Mouse (Mus musculus) lung, postnatal 0 days (tissue): Measurements from ENCODE around the gene Ostn. TPM values are rescaled to one million over a fixed set of nuclear protein-coding genes. Genes with fewer than 3 reads are reported as not detected.
A peak's percentile ranks its signal among the peaks of the same experiment; 100 is the strongest.

ENCODE experiments used
- ATAC-seq: fragments of 200-750 bp; cut with Nextera tagmentation; 2 replicates; pipeline ENCODE4 v1.8.0; 2017; ENCODE audit warnings: moderate library complexity
- DNase-seq: peaks from one replicate; pipeline ENCODE4 v3.0.0-alpha.2; 2016; ENCODE audit warnings: low spot score
- H3K27ac ChIP-seq: fragments of 300-500 bp; sonication (generic); 2 replicates; pipeline ENCODE4 v1.5.1; 2014; ENCODE audit warnings: antibody characterized with exemption, mild to moderate bottlenecking, low read length, mixed read lengths
- H3K27me3 ChIP-seq: fragments of 300-500 bp; sonication (generic); replicated peaks from 2 replicates; pipeline ENCODE4 v1.6.1; 2014; ENCODE audit warnings: low read length, mixed read lengths; ENCODE audit not compliant: insufficient read depth
- H3K36me3 ChIP-seq: fragments of 300-500 bp; sonication (generic); 2 replicates; pipeline ENCODE4 v1.6.1; 2014; ENCODE audit warnings: low read length, mixed read lengths; ENCODE audit not compliant: insufficient read depth
- H3K4me1 ChIP-seq: fragments of 300-500 bp; sonication (generic); 2 replicates; pipeline ENCODE4 v1.6.1; 2014; ENCODE audit warnings: antibody characterized with exemption, low read depth, low read length, mixed read lengths; ENCODE audit not compliant: insufficient read depth
- H3K4me2 ChIP-seq: fragments of 300-500 bp; sonication (generic); replicated peaks from 2 replicates; pipeline ENCODE4 v1.6.1; 2014; ENCODE audit warnings: low read depth, mild to moderate bottlenecking, low read length, moderate library complexity, mixed read lengths
- H3K4me3 ChIP-seq: fragments of 300-500 bp; sonication (generic); 2 replicates; pipeline ENCODE4 v1.5.1; 2014; ENCODE audit warnings: low read depth, low read length
- H3K9ac ChIP-seq: fragments of 300-500 bp; sonication (generic); replicated peaks from 2 replicates; pipeline ENCODE4 v1.6.1; 2014; ENCODE audit warnings: low read depth, mild to moderate bottlenecking
- H3K9me3 ChIP-seq: fragments of 300-500 bp; sonication (generic); 2 replicates; pipeline ENCODE4 v1.6.1; 2016; ENCODE audit warnings: low read length, mixed read lengths
- CTCF ChIP-seq: IDR thresholded peaks from 2 replicates; pipeline ENCODE4 v1.5.1; 2016; ENCODE audit warnings: antibody characterized with exemption, mild to moderate bottlenecking
- EP300 ChIP-seq: IDR thresholded peaks from 2 replicates; pipeline ENCODE4 v1.6.1; 2016; ENCODE audit warnings: antibody characterized with exemption, mild to moderate bottlenecking, control low read depth
- WGBS: fragments of 180-500 bp; shearing (Covaris S2); extraction: QIAGEN DNeasy Blood & Tissue Kit; methylation state at CpG from one replicate; pipeline ENCODE4 v1.1.7; 2014; 5-methylcytosine and 5-hydroxymethylcytosine counted together
- polyA plus RNA-seq: library from polyadenylated mRNA; unstranded; fragments of >200 nt; fragmentation: Nextera tagmentation; extraction: Ambion mirVana; gene quantifications from 2 replicates; pipeline ENCODE4 v1.2.1, GENCODE M21; 2015

The Ostn gene
- polyA plus RNA-seq, 1 experiment from 2014 or later: not detected

- no peak within 1 kb of the TSS for H3K4me2 ChIP-seq
- no peak within 1 kb of the TSS for H3K27ac ChIP-seq
- H3K4me1 ChIP-seq: no peaks in the 10 kb centered on the region
- H3K9me3 ChIP-seq: no peaks in the 10 kb centered on the region
- 68% methylated on average over 8 of the region's 8 CpGs for WGBS
- no peak within 1 kb of the TSS for H3K4me3 ChIP-seq
- ATAC-seq: no peak
- H3K27me3 ChIP-seq: no peaks in the 10 kb centered on the region
- TF ChIP-seq EP300: no peak
- no peak for TF ChIP-seq CTCF
- H3K9ac ChIP-seq: no peak within 1 kb of the TSS
- H3K36me3 ChIP-seq: no peaks in the 10 kb centered on the region
- DNase-seq: no peak
Observed at GRCm38 (mm10) chr16:27370191-27370590, 62.9 kb downstream of the Ostn start, which contains the start of gene Uts2b. Uts2b (minus strand) TSS chr16:27370239.

DNA sequence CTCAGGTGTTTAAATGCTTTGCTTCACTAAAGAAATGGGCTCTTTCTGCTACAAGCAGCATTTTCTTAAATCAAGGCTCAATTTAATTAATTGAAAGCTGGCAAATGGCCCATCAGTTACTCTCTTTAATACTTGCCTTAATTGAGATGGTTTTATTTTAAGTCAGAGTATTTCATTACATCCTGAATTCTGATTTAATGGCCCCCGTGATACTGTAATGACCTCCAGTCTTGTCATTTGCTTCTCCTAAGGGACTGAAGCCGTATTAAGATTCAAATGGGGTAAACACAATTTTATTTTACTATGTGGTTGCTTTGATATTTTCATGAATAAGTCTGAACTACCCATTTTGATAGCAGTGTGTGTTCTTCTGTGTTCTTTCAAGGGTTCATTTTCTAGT is 63.4 kb downstream of the Ostn start:
- H3K9me3 ChIP-seq: no peaks in the 10 kb centered on the region
- DNase-seq (no peak), ATAC-seq (no peak)
- no peak overlapping the region for H3K9ac ChIP-seq
- no peaks in the 10 kb centered on the region for H3K36me3 ChIP-seq
- H3K27ac ChIP-seq: no peak overlapping the region
- H3K27me3 ChIP-seq: no peaks in the 10 kb centered on the region
- no peaks in the 10 kb centered on the region for H3K4me1 ChIP-seq
- 78% methylated on average over 2 of the region's 2 CpGs for WGBS
- no peak overlapping the region for H3K4me2 ChIP-seq
- no peak overlapping the region for H3K4me3 ChIP-seq
- no peak for TF ChIP-seq EP300
- no peak for TF ChIP-seq CTCF

- Histone ChIP-seq H3K27ac (no peak overlapping the region), H3K36me3 (no peaks in the 10 kb centered on the region), H3K9ac (no peak overlapping the region), H3K4me1 (no peaks in the 10 kb centered on the region), H3K4me3 (no peak overlapping the region), H3K9me3 (no peaks in the 10 kb centered on the region), H3K27me3 (no peaks in the 10 kb centered on the region), H3K4me2 (no peak overlapping the region)
- TF ChIP-seq EP300: no peak
- no peak for TF ChIP-seq CTCF
- DNase-seq: peak; percentile 19
- no peak for ATAC-seq
- 60% methylated on average over 3 of the region's 3 CpGs for WGBS
Observed at GRCm38 (mm10) chr16:27374139-27374538, 66.8 kb downstream of the Ostn start.

DNA sequence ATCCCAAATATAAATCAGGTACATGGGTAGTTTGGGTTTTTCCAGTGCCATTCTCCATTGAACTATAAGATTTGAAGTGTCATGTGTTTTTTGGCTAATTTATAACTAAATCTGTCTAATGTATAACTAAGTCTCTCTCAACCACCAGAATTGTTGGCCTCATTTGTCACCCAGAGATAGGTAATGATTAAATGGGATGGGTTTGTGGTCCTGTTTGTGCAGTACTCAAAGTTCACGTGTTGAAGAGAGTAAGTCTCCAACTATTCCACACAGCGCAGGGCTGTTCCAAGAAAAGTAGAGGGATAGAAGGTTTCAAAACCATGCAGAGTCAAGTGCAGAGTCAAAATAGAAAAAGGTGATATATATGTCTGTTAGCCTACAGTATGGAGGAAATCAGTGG is 68.0 kb downstream of the Ostn start:
- no peak overlapping the region for H3K4me2 ChIP-seq
- H3K9me3 ChIP-seq: no peaks in the 10 kb centered on the region
- H3K27me3 ChIP-seq: no peaks in the 10 kb centered on the region
- no peak overlapping the region for H3K9ac ChIP-seq
- H3K36me3 ChIP-seq: no peaks in the 10 kb centered on the region
- ATAC-seq: no peak
- 75% methylated on average over 2 of the region's 2 CpGs for WGBS
- no peak for DNase-seq
- no peaks in the 10 kb centered on the region for H3K4me1 ChIP-seq
- no peak for TF ChIP-seq CTCF
- TF ChIP-seq EP300: no peak
- no peak overlapping the region for H3K27ac ChIP-seq
- H3K4me3 ChIP-seq: no peak overlapping the region

DNA sequence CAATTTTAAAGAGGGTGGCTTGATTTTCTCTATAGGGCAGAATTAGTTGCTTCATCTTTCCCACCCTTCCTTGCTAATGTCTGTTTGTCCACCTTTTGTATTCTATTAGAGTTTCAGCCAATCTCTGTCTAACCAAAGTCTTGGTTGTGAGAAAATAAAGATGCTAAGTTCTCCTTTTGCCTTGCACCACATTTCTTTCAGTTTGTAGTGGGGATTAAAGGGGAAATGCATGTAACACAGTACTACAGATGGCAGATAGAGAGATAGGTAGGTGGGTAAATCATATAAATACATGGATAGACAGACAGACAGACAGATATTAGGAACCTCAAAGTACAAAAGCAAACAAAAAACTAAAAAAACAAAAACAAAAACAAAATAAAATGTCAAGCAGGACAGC is 69.3 kb downstream of the Ostn start:
- Histone ChIP-seq H3K4me1 (no peaks in the 10 kb centered on the region), H3K9ac (no peak overlapping the region), H3K27ac (no peak overlapping the region), H3K4me2 (no peak overlapping the region), H3K4me3 (no peak overlapping the region), H3K9me3 (no peaks in the 10 kb centered on the region), H3K36me3 (no peaks in the 10 kb centered on the region), H3K27me3 (no peaks in the 10 kb centered on the region)
- TF ChIP-seq EP300: no peak
- TF ChIP-seq CTCF: no peak
- DNase-seq (no peak), ATAC-seq (no peak)

GRCm38 (mm10) chr16:27382217-27382616 is 74.9 kb downstream of the Ostn start:
- no peak for ATAC-seq
- no peak for DNase-seq
- TF ChIP-seq CTCF: no peak
- no peak for TF ChIP-seq EP300
- no peaks in the 10 kb centered on the region for H3K27me3 ChIP-seq
- no peak overlapping the region for H3K27ac ChIP-seq
- H3K4me1 ChIP-seq: no peaks in the 10 kb centered on the region
- no peak overlapping the region for H3K4me2 ChIP-seq
- H3K4me3 ChIP-seq: no peak overlapping the region
- H3K36me3 ChIP-seq: no peaks in the 10 kb centered on the region
- H3K9me3 ChIP-seq: no peaks in the 10 kb centered on the region
- H3K9ac ChIP-seq: no peak overlapping the region
- WGBS: 63% methylated on average over 4 of the region's 4 CpGs

DNA sequence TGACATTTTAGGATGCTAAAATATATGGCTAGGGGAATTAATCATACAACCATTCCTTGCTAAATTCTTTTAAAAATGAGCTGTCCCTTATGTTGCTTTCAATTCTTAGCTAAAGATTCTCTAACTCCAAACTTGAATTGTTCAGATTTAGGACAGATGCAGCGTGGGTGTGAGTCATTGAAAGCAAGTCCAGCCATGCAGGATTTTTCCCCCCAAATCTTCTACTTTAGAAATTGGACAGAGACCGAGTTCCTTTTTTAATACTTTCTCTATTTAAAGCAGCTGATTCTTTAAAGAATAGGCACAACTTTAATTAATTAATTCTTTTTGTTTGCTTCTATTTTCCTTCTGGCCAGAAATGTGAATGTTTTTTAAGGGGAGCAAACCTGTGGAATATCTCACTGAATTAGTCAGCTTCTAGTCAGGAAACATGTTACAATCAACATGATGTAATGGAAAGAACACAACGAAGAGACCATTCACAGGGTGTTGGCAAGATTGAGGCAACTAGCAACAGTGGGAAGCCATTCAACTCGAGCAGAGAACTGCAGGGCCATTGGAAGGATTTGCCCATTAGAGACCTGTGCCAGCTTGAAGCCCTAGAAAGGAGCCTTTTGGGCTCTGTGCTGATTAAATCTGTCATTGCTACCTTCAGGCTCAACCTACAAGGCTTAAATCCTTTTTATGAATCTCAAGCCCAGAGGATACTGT is 77.8 kb downstream of the Ostn start:
- TF ChIP-seq EP300: no peak
- no peaks in the 10 kb centered on the region for H3K9me3 ChIP-seq
- no peak for ATAC-seq
- no peak overlapping the region for H3K9ac ChIP-seq
- H3K27ac ChIP-seq: no peak overlapping the region
- DNase-seq: no peak
- H3K4me3 ChIP-seq: no peak overlapping the region
- WGBS: 58% methylated on average over 4 of the region's 4 CpGs
- H3K4me1 ChIP-seq: peaks cover 3% of the 10 kb centered on the region; the same call in 1 of the 2 replicates
- H3K36me3 ChIP-seq: no peaks in the 10 kb centered on the region
- H3K4me2 ChIP-seq: no peak overlapping the region
- no peaks in the 10 kb centered on the region for H3K27me3 ChIP-seq
